Mouse (Mus musculus): ENCODE measurements around the gene Havcr2.
"Not testable (repeated sequence)": the region's sequence is repeated elsewhere in the genome, so short reads cannot be mapped to it uniquely, and the experiment has no call there.

Gene Havcr2

GRCm38 (mm10) chr11:46461931-46462330 is 7.2 kb downstream of the Havcr2 start:
- DNase-seq, result no peak

- DNase-seq, result no peak
These were observed 12.1 kb downstream of the Havcr2 start for GRCm38 (mm10) chr11:46466878-46467277.

GRCm38 (mm10) chr11:46474220-46474619 is 19.5 kb downstream of the Havcr2 start:
- no peak for DNase-seq

- no peak for DNase-seq
These were observed 24.6 kb downstream of the Havcr2 start for GRCm38 (mm10) chr11:46479311-46479710.

- DNase-seq, result peak; percentile 2
These were observed 25.8 kb downstream of the Havcr2 start for GRCm38 (mm10) chr11:46480517-46480916.

- no peak for DNase-seq
These were observed 33.5 kb downstream of the Havcr2 start for GRCm38 (mm10) chr11:46488231-46488630.

- no peak for DNase-seq
These were observed 33.9 kb downstream of the Havcr2 start for GRCm38 (mm10) chr11:46488650-46489049.

GRCm38 (mm10) chr11:46507146-46507545 is 52.4 kb downstream of the Havcr2 start:
- no peak for DNase-seq

GRCm38 (mm10) chr11:46509900-46510299 is 55.2 kb downstream of the Havcr2 start:
- no peak for DNase-seq

GRCm38 (mm10) chr11:46521341-46521740 is 66.6 kb downstream of the Havcr2 start:
- DNase-seq, result not testable (repeated sequence)

GRCm38 (mm10) chr11:46522719-46523118 is 68.0 kb downstream of the Havcr2 start:
- peak; percentile 4 for DNase-seq

- DNase-seq, result no peak
These were observed 69.2 kb downstream of the Havcr2 start, which contains the start of gene Gm12169 for GRCm38 (mm10) chr11:46523912-46524311. Gm12169 (plus strand) TSS chr11:46524212.

- DNase-seq, result no peak
These were observed 75.4 kb downstream of the Havcr2 start for GRCm38 (mm10) chr11:46530149-46530548.

All from liver (tissue).